Mouse (Mus musculus): Measurements from ENCODE around the gene Ttc27. TPM values are rescaled to one million over a fixed set of nuclear protein-coding genes. Genes with fewer than 3 reads are reported as not detected.

The Ttc27 gene
- polyA plus RNA-seq, 1 experiment from 2014 or later, result 19.8 TPM

GRCm38 (mm10) chr17:74843486-74843885, 126.0 kb downstream of the Ttc27 start:
- no peak overlapping the region for H3K27ac ChIP-seq (ENCODE audit: low read length)
- H3K9me3 ChIP-seq (ENCODE audit: control insufficient read depth, low read length), result no peaks in the 10 kb centered on the region
- WGBS, result 88% methylated on average over 6 of the region's 6 CpGs
- H3K4me3 ChIP-seq (ENCODE audit: low read length), result no peak overlapping the region
- ATAC-seq, result no peak
- H3K4me2 ChIP-seq (ENCODE audit: low read depth, low read length), result no peak overlapping the region
- H3K4me1 ChIP-seq (ENCODE audit: control insufficient read depth, insufficient read depth, low read length), result peaks cover 10% of the 10 kb centered on the region
- H3K27me3 ChIP-seq (replicated peaks; ENCODE audit: control insufficient read depth, insufficient read depth, low read length), result no peaks in the 10 kb centered on the region
- H3K36me3 ChIP-seq (ENCODE audit: control insufficient read depth, insufficient read depth, low read length), result no peaks in the 10 kb centered on the region
- H3K9ac ChIP-seq (ENCODE audit: low read depth, low read length), result no peak overlapping the region

DNA sequence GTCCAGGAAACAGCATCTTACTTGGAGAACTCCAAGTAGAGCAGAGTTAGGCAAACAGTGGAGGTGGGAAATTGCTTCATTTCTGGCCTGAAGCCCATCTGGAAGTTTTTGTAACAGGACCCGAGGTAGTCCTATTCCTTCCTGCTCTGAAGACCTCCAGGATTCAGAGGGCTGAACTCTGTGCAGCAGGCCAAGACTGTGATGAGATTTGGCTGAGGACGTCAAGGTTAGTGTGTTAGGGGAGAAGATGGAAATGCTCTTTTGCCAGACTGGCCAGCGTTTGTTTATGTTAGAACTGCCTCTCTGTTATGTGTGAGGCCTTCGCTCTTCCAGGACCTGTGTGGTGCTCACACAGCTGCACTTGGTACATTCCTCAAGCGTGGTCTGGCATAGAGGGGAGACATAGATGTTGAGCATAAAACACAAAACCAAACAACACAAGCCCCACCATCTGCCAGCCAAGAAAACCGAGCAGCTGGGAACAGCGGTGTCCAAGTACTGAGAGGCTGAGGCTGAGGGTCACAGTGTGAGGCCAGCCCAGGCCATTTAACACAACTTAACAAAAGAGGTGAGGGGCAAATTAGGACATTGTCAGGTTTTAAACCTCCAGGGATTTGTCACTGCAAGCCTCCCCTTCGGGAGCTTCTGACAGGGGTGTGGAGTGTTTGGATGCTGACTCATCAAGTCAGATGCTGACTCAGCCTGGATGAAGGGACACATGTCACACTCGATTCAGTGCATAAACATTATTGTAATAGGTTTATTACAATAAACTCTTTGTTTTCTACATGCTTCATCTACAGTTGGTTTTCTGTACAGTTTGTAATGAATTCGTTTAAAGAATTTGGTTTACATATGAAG, 128.7 kb downstream of the Ttc27 start:
- ATAC-seq, result peak; percentile 68
- 39% methylated on average over 10 of the region's 10 CpGs for WGBS

DNA sequence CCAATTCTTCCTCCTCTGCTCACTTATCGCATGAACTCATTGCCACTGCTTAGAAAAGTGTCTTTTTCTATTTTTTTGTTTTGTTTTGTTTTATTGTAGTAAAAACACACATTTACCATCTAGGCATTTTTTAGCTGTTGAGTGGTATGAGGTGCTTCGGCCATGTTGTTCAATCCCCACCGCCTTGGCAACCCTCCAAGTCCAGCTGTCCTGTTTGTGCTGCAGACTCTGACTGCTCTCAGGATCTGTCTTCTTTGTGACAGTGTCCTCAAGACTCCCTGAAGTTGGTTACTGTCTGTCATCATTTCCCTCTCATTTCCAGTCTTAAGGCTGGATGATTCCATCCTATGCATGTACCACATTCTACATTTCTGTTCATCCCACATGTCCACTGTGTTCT, 132.7 kb downstream of the Ttc27 start:
- ATAC-seq, result no peak
- Histone ChIP-seq H3K4me3 (ENCODE audit: low read length) (no peak overlapping the region), H3K9me3 (ENCODE audit: control insufficient read depth, low read length) (no peaks in the 10 kb centered on the region), H3K27ac (ENCODE audit: low read length) (no peak overlapping the region), H3K4me2 (ENCODE audit: low read depth, low read length) (no peak overlapping the region), H3K9ac (ENCODE audit: low read depth, low read length) (no peak overlapping the region), H3K4me1 (ENCODE audit: control insufficient read depth, insufficient read depth, low read length) (peaks cover 10% of the 10 kb centered on the region), H3K36me3 (ENCODE audit: control insufficient read depth, insufficient read depth, low read length) (no peaks in the 10 kb centered on the region), H3K27me3 (replicated peaks; ENCODE audit: control insufficient read depth, insufficient read depth, low read length) (no peaks in the 10 kb centered on the region)
- 79% methylated on average over 3 of the region's 3 CpGs for WGBS

More for the DNA sequence above, 128.7 kb downstream of the Ttc27 start:
- no peaks in the 10 kb centered on the region for H3K36me3 ChIP-seq (ENCODE audit: control insufficient read depth, insufficient read depth, low read length)
- H3K4me2 ChIP-seq (ENCODE audit: low read depth, low read length), result no peak overlapping the region
- H3K9me3 ChIP-seq (ENCODE audit: control insufficient read depth, low read length), result no peaks in the 10 kb centered on the region
- peak overlapping the region; percentile 38; the same call in 1 of the 2 replicates for H3K27ac ChIP-seq (ENCODE audit: low read length)
- H3K27me3 ChIP-seq (replicated peaks; ENCODE audit: control insufficient read depth, insufficient read depth, low read length), result no peaks in the 10 kb centered on the region
- peaks cover 10% of the 10 kb centered on the region for H3K4me1 ChIP-seq (ENCODE audit: control insufficient read depth, insufficient read depth, low read length)
- no peak overlapping the region for H3K9ac ChIP-seq (ENCODE audit: low read depth, low read length)
- H3K4me3 ChIP-seq (ENCODE audit: low read length), result no peak overlapping the region

- ATAC-seq, result no peak
- WGBS, result 74% methylated on average over 2 of the region's 2 CpGs
Observed at GRCm38 (mm10) chr17:74859298-74859697, 141.8 kb downstream of the Ttc27 start.

DNA sequence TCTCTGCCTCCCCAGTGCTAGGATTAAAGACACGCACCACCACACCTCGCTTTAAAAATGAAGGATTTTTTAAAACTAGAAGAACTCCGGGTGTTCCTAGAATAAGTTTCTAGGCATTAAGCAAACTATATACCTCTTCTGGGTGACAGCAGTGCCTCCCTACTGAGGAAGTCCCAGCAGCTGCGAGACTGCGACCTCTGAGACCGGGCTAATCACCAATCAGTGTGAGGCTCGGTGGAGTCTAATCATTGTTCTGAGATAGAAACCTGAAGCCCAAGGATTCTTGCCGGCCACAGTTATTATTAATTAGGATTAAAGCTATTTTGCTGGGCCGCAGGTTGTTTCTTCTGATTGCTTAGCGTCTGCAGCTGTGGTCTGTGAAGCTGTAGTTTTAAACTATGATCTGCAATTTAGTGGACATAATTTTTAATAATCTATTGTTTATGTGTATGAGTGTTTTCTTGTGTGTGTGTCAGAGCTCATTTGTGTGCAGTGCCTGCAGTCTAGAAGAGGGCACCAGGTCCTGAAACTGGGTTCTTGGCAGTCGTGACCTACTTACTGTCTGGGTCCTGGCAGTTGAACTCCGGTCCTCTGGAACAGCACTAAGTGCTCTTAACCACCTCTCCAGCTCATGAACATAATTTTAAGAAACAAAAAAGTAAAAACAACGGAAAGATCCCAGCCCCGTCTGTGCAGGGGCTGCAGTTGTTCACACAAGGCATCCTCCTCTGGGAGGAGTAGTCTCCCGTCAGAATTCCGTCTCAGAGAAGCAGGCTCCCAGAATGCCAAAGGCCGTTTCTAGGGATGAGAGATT, 142.9 kb downstream of the Ttc27 start:
- no peaks in the 10 kb centered on the region for H3K9me3 ChIP-seq (ENCODE audit: control insufficient read depth, low read length)
- ATAC-seq, result no peak
- WGBS, result 57% methylated on average over 17 of the region's 17 CpGs

More at GRCm38 (mm10) chr17:74859298-74859697, 141.8 kb downstream of the Ttc27 start:
- H3K9me3 ChIP-seq (ENCODE audit: control insufficient read depth, low read length), result no peaks in the 10 kb centered on the region
- no peaks in the 10 kb centered on the region for H3K27me3 ChIP-seq (replicated peaks; ENCODE audit: control insufficient read depth, insufficient read depth, low read length)
- no peak overlapping the region for H3K4me2 ChIP-seq (ENCODE audit: low read depth, low read length)
- no peak overlapping the region for H3K9ac ChIP-seq (ENCODE audit: low read depth, low read length)
- H3K4me3 ChIP-seq (ENCODE audit: low read length), result no peak overlapping the region
- no peak overlapping the region for H3K27ac ChIP-seq (ENCODE audit: low read length)
- H3K36me3 ChIP-seq (ENCODE audit: control insufficient read depth, insufficient read depth, low read length), result no peaks in the 10 kb centered on the region
- H3K4me1 ChIP-seq (ENCODE audit: control insufficient read depth, insufficient read depth, low read length), result no peaks in the 10 kb centered on the region

GRCm38 (mm10) chr17:74863845-74864244, 146.3 kb downstream of the Ttc27 start:
- ATAC-seq, result no peak
- WGBS, result 82% methylated on average over 5 of the region's 5 CpGs

More for the DNA sequence above, 142.9 kb downstream of the Ttc27 start:
- Histone ChIP-seq H3K27me3 (replicated peaks; ENCODE audit: control insufficient read depth, insufficient read depth, low read length) (no peaks in the 10 kb centered on the region), H3K27ac (ENCODE audit: low read length) (no peak overlapping the region), H3K4me3 (ENCODE audit: low read length) (no peak overlapping the region), H3K4me2 (ENCODE audit: low read depth, low read length) (no peak overlapping the region), H3K4me1 (ENCODE audit: control insufficient read depth, insufficient read depth, low read length) (no peaks in the 10 kb centered on the region), H3K36me3 (ENCODE audit: control insufficient read depth, insufficient read depth, low read length) (no peaks in the 10 kb centered on the region), H3K9ac (ENCODE audit: low read depth, low read length) (no peak overlapping the region)

GRCm38 (mm10) chr17:74864790-74865548, 147.4 kb downstream of the Ttc27 start:
- H3K27ac ChIP-seq (ENCODE audit: low read length), result no peak overlapping the region
- H3K4me2 ChIP-seq (ENCODE audit: low read depth, low read length), result no peak overlapping the region
- H3K9ac ChIP-seq (ENCODE audit: low read depth, low read length), result no peak overlapping the region
- WGBS, result 86% methylated on average over 10 of the region's 10 CpGs
- no peaks in the 10 kb centered on the region for H3K27me3 ChIP-seq (replicated peaks; ENCODE audit: control insufficient read depth, insufficient read depth, low read length)
- ATAC-seq, result no peak
- H3K4me3 ChIP-seq (ENCODE audit: low read length), result no peak overlapping the region
- H3K36me3 ChIP-seq (ENCODE audit: control insufficient read depth, insufficient read depth, low read length), result no peaks in the 10 kb centered on the region
- peaks cover 24% of the 10 kb centered on the region for H3K4me1 ChIP-seq (ENCODE audit: control insufficient read depth, insufficient read depth, low read length)
- no peaks in the 10 kb centered on the region for H3K9me3 ChIP-seq (ENCODE audit: control insufficient read depth, low read length)

More at GRCm38 (mm10) chr17:74863845-74864244, 146.3 kb downstream of the Ttc27 start:
- no peak overlapping the region for H3K9ac ChIP-seq (ENCODE audit: low read depth, low read length)
- H3K27me3 ChIP-seq (replicated peaks; ENCODE audit: control insufficient read depth, insufficient read depth, low read length), result no peaks in the 10 kb centered on the region
- H3K9me3 ChIP-seq (ENCODE audit: control insufficient read depth, low read length), result no peaks in the 10 kb centered on the region
- H3K4me1 ChIP-seq (ENCODE audit: control insufficient read depth, insufficient read depth, low read length), result peaks cover 19% of the 10 kb centered on the region
- no peaks in the 10 kb centered on the region for H3K36me3 ChIP-seq (ENCODE audit: control insufficient read depth, insufficient read depth, low read length)
- no peak overlapping the region for H3K4me2 ChIP-seq (ENCODE audit: low read depth, low read length)
- H3K27ac ChIP-seq (ENCODE audit: low read length), result no peak overlapping the region
- H3K4me3 ChIP-seq (ENCODE audit: low read length), result no peak overlapping the region

DNA sequence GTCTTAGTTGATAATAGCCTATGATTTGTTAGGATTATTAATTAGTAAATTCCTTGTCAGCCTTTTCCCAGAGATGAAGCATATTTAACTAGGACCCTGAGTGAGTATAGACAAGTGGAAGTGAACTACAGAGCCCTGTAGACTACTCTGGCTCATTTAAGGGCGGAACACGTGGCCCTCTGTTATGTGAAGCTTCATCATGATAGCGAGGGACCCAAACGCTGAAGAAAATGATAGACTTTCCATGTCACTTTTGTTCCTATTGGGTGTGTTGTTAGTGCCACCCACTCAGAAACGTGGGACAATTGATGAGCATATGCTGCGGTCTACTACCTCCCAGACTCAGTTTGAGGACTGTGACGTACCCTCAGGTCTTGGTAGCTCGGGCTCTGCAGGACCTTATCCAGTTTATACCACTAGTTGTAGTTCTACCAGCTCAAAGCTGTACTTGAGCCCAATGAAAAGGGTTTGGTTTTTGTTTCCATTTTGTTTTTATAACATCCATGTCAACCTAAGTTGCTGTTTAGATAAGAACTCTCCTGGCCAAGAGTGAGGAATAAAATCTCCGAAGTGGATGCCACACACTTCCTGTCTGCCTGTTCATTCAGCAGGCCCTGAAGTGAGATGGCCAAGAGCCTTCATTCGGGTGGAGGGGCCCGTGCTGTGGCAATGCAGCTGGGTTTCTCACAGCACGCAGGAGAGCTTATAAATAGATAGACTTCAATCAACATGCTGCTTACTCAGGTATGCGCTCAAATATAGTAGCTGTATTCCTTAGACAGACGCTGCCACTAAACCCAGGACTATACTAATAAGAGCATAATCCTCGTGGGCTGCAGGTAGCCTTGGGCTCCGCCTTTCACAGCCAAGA, 148.4 kb downstream of the Ttc27 start:
- Histone ChIP-seq H3K9me3 (ENCODE audit: control insufficient read depth, low read length) (no peaks in the 10 kb centered on the region), H3K4me3 (ENCODE audit: low read length) (no peak overlapping the region), H3K27ac (ENCODE audit: low read length) (0 out of 2 replicates have a peak overlapping the region, but pooled peaks have one; percentile 1), H3K4me2 (ENCODE audit: low read depth, low read length) (no peak overlapping the region), H3K4me1 (ENCODE audit: control insufficient read depth, insufficient read depth, low read length) (peaks cover 26% of the 10 kb centered on the region), H3K27me3 (replicated peaks; ENCODE audit: control insufficient read depth, insufficient read depth, low read length) (no peaks in the 10 kb centered on the region), H3K36me3 (ENCODE audit: control insufficient read depth, insufficient read depth, low read length) (no peaks in the 10 kb centered on the region), H3K9ac (ENCODE audit: low read depth, low read length) (no peak overlapping the region)
- no peak for ATAC-seq
- 68% methylated on average over 16 of the region's 16 CpGs for WGBS

Data from intestine, embryonic 16.5 days (tissue).